Mouse (Mus musculus): ENCODE data around the gene Smim14.

The Smim14 gene

DNA sequence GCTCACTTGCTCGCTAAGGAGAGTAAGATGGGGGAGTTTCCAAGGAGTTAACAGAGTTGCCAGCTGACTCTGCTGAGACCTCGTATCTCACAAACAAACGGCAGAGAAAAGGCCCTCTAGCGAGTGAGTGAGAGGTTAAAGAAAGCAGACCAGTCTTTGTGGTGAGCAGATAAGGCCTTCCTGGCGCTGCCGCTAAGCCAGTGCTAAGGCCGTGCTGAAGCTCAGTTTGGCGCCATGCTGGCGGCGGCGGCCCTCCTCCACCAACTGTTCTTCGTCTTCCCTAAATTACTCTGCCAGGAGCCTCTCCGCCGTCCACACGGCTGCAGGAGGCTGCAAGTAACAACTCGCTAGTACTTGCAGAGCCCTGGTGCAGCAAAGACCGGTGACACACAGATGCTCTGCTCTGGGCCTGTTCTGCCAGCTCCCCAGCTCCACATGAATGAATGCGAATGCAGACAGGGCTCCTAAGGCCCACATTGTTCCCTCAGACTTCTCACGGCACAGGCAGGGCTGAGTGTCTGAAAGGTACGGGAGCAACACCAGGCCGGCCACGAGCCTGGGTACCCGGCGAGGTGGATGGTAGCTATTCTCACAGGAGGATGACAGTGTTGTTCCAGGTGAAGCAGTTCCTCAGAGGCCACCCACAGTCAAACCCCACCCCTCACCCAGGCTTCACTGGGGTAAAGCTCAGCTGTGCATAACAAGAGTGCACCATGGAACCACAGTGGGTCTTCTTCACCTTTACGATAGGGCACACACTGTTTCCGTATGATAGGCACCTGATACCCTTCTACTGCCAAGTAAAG, 121.1 kb downstream of the Smim14 start:
- no peak for DNase-seq (ENCODE audit: low spot score in 2 of 2)

DNA sequence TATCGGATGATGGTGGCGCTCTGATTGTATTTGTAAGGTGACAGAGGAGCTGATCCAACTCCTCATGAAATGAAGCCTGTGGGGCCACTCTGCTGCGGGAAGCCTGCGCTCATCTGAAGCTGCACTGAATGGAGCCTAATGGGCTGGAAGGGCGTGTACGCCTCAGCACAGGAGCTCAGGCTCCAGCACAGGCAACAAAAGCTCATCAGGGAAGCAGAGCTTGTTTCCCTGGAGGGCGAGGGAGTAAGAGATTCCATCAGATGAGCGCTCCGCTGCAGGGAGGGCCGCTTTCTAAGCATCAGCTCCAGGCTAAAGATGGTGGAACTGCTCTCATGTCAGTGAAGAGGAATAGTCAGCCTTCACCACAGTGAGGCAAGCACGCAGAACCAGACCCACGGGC, 129.0 kb downstream of the Smim14 start:
- DNase-seq (ENCODE audit: low spot score in 2 of 2), result no peak

DNA sequence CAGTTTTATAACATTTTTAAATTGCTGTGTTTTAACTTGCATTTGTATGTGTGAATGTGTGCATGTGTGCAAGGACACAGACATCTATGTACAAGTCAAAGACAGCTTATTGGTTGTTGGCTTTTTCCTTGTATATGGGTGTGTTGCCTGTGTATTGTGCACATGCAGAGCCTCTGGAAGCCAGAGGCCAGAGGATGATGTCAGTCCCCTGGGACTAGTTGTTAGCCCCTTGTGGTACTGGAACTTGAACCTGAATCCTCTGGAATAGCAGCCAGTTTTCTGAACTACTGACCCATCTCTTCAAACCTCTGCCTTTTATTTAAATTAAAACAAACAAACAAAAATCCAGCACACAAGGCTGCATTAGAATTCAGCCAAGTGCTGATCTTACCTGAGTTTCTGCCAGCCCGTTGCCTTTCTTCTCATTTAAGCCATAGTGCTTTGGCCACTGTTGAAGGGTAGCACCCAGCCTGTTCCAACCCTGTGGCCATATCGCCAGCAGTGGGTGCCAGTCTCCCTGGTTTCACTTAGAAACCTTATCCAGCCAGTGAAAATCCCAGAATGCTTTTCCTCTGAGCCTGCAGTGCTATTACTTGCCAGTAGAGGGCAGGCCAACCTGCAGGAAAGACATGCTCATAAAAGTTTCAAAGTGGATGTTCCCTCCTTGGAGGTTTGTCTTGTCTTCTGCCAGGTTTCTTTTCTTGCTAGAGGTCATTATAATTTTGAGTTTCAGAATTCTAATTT, 135.6 kb downstream of the Smim14 start:
- peak; percentile 60 to 89 for DNase-seq (ENCODE audit: low spot score in 2 of 2)

Measured in left cerebral cortex, adult 9 months (tissue).